Mouse (Mus musculus): ENCODE measurements around the gene Kalrn.

DNA sequence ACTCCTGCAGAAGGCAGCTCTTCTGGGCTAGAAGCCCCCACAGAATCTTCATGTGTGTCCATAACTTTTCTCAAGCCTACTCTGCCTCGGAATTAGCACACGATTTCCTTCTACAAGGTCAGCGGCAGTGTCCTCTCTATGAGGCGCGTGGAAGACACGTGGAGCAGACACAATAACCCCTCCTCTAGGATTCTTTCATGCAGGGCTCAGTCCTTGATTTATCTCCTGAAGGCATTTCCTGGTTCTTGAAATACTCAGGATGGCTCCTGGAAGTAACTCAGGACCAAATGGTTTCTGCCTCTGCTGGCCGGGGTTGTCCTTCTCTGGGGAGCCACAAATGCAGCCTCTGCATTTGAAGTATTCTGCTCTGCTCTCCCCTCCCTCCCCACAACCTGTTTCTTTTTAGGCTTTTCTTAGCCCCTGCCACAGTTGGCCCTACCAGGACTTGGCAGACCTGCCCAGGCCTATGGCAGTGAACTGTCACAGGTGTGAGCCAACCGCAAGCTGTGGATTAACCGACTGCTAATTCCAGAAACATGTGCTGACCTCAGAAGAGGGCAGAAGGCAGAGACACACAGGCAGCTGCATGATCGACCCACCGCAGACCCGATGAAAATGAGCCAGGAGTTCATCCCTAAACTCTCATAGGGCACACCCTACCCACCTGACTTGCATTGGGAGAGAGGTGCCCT is 197.0 kb downstream of the Kalrn start:
- TF ChIP-seq POLR2A (IDR thresholded peaks at IDR 0.05; ENCODE audit: extremely low read depth, insufficient read depth, low read length) = no peak
- TF ChIP-seq CTCF (IDR thresholded peaks at IDR 0.05; ENCODE audit: extremely low read depth, insufficient read depth, low read length) = no peak
